Mouse (Mus musculus) heart, postnatal 0 days (tissue): ENCODE results near the gene Hpse2. TPM values are rescaled to one million over a fixed set of nuclear protein-coding genes. Genes with fewer than 3 reads are reported as not detected.

Experiments
- ATAC-seq: fragments of 200-750 bp; cut with Nextera tagmentation; 2 replicates; pipeline ENCODE4 v1.8.0; 2017; ENCODE audit warnings: low read depth, moderate number of reproducible peaks, moderate library complexity; ENCODE audit not compliant: insufficient read depth
- DNase-seq: peaks from one replicate; pipeline ENCODE4 v3.0.0-alpha.2; 2016; ENCODE audit warnings: low spot score
- H3K27ac ChIP-seq: fragments of 300-500 bp; sonication (generic); 2 replicates; pipeline ENCODE4 v1.5.1; 2014; ENCODE audit warnings: low read depth, mild to moderate bottlenecking
- H3K27me3 ChIP-seq: fragments of 300-500 bp; sonication (generic); 2 replicates; pipeline ENCODE4 v1.6.1; 2014; ENCODE audit warnings: low read length, mixed read lengths; ENCODE audit not compliant: control insufficient read depth, insufficient read depth
- H3K36me3 ChIP-seq: fragments of 300-500 bp; sonication (generic); replicated peaks from 2 replicates; pipeline ENCODE4 v1.6.1; 2014; ENCODE audit warnings: low read length, mixed read lengths; ENCODE audit not compliant: control insufficient read depth, insufficient read depth
- H3K4me1 ChIP-seq: fragments of 300-500 bp; sonication (generic); 2 replicates; pipeline ENCODE4 v1.6.1; 2014; ENCODE audit warnings: antibody characterized with exemption; ENCODE audit not compliant: control insufficient read depth, insufficient read depth
- H3K4me2 ChIP-seq: fragments of 300-500 bp; sonication (generic); 2 replicates; pipeline ENCODE4 v1.6.1; 2014; ENCODE audit warnings: low read depth, mild to moderate bottlenecking, low read length, moderate library complexity
- H3K4me3 ChIP-seq: fragments of 300-500 bp; sonication (generic); 2 replicates; pipeline ENCODE4 v1.5.1; 2014; ENCODE audit warnings: low read depth, low read length
- H3K9ac ChIP-seq: fragments of 300-500 bp; sonication (generic); replicated peaks from 2 replicates; pipeline ENCODE4 v1.6.1; 2014; ENCODE audit warnings: low read depth, low read length, mixed read lengths
- H3K9me3 ChIP-seq: fragments of 300-500 bp; sonication (generic); replicated peaks from 2 replicates; pipeline ENCODE4 v1.6.1; 2016; ENCODE audit warnings: low read length; ENCODE audit not compliant: control insufficient read depth
- CTCF ChIP-seq: IDR thresholded peaks from 2 replicates; pipeline ENCODE4 v1.5.1; 2016; ENCODE audit warnings: antibody characterized with exemption, control low read depth, low read depth
- EP300 ChIP-seq: IDR thresholded peaks from 2 replicates; pipeline ENCODE4 v1.6.1; 2016; ENCODE audit warnings: antibody characterized with exemption, low read depth
- WGBS: fragments of 180-500 bp; shearing (Covaris S2); extraction: QIAGEN DNeasy Blood & Tissue Kit; methylation state at CpG from one replicate; pipeline ENCODE4 v1.1.7; 2014; 5-methylcytosine and 5-hydroxymethylcytosine counted together
- polyA plus RNA-seq: library from polyadenylated mRNA; unstranded; fragments of >200 nt; fragmentation: Nextera tagmentation; extraction: Ambion mirVana; gene quantifications from 2 replicates; pipeline ENCODE4 v1.2.1, GENCODE M21; 2015
- total RNA-seq: library from RNA; depleted of rRNA; stranded (reverse); fragments of >200 nt; gene quantifications from 2 replicates; pipeline ENCODE4 v1.2.3, GENCODE M21; 2014; ENCODE audit warnings: low replicate concordance

Hpse2 gene
- total and polyA plus RNA-seq, 2 experiments from 2014 or later = 0.45 to 0.69 TPM

GRCm38 (mm10) chr19:42937544-42937943, 450.6 kb downstream of the Hpse2 start:
- Histone ChIP-seq H3K9ac (no peak overlapping the region), H3K27me3 (no peaks in the 10 kb centered on the region), H3K36me3 (no peaks in the 10 kb centered on the region), H3K9me3 (peaks cover 8% of the 10 kb centered on the region), H3K27ac (no peak overlapping the region), H3K4me1 (no peaks in the 10 kb centered on the region), H3K4me2 (no peak overlapping the region), H3K4me3 (no peak overlapping the region)
- DNase-seq (no peak), ATAC-seq (no peak)
- WGBS = 55% methylated on average over 1 of the region's 1 CpGs
- TF ChIP-seq EP300 (no peak), CTCF (no peak)

DNA sequence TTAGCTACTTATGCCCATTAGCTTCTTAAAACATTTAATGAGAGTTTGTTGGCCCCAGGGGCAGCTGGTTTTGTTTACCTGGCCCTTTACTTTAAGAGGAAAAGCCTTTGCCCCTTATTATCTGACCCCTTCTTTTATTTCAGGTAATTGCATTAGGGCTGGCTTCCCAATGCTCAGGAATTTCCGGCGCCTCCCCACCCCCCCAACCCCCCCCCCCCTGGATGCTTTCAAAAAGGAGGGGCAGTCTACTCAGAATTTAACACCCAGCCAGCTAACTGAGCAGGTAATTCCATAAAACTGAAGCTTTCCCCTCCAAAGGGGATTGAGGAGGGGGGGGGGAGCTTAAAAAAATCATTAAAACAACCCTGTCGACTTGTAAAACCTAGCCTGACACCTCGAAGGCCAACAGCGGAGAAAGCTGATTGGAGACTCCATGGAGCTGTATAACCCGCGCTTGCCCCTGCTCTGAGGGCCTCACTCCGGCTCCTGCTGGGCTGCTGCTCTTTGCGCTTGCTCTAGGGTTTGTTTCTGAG, 451.4 kb downstream of the Hpse2 start:
- Histone ChIP-seq H3K27me3 (no peaks in the 10 kb centered on the region), H3K4me3 (no peak overlapping the region), H3K27ac (no peak overlapping the region), H3K9ac (no peak overlapping the region), H3K4me2 (no peak overlapping the region), H3K4me1 (no peaks in the 10 kb centered on the region), H3K9me3 (no peaks in the 10 kb centered on the region), H3K36me3 (no peaks in the 10 kb centered on the region)
- TF ChIP-seq EP300 (no peak), CTCF (no peak)
- DNase-seq (no peak), ATAC-seq (no peak)
- WGBS = 33% methylated on average over 9 of the region's 9 CpGs

GRCm38 (mm10) chr19:42929702-42930101, 458.5 kb downstream of the Hpse2 start:
- WGBS = 31% methylated on average over 3 of the region's 3 CpGs
- no peak overlapping the region for H3K9ac ChIP-seq
- no peaks in the 10 kb centered on the region for H3K9me3 ChIP-seq
- no peaks in the 10 kb centered on the region for H3K4me1 ChIP-seq
- DNase-seq (no peak), ATAC-seq (no peak)
- no peak overlapping the region for H3K27ac ChIP-seq
- no peak overlapping the region for H3K4me3 ChIP-seq
- no peaks in the 10 kb centered on the region for H3K36me3 ChIP-seq
- H3K27me3 ChIP-seq = no peaks in the 10 kb centered on the region
- TF ChIP-seq CTCF = no peak
- no peak overlapping the region for H3K4me2 ChIP-seq

DNA sequence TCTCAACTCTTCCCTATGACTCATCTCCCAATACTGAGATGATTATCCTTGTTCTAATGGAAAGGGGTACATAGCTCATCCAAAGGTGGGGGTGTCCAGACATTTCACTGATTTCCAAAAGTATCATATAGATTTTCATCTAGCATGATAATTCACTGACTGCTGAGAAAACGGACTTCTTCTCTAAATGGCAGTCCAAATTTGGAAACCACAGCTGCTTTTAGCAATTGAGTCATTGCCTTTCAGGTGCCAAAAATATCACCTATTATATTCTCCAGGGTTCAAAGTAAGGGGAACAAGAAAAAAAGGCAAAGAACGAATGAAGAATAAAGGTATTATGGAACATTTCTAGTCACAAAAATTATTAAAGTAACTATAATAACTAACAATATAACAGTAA, 459.9 kb downstream of the Hpse2 start:
- TF ChIP-seq CTCF (no peak), EP300 (no peak)
- Histone ChIP-seq H3K27ac (no peak overlapping the region), H3K36me3 (no peaks in the 10 kb centered on the region), H3K9ac (no peak overlapping the region), H3K27me3 (no peaks in the 10 kb centered on the region), H3K4me2 (no peak overlapping the region), H3K4me1 (no peaks in the 10 kb centered on the region), H3K4me3 (no peak overlapping the region), H3K9me3 (no peaks in the 10 kb centered on the region)
- DNase-seq (no peak), ATAC-seq (no peak)
- WGBS = 32% methylated on average over 2 of the region's 2 CpGs

- no peaks in the 10 kb centered on the region for H3K9me3 ChIP-seq
- H3K27me3 ChIP-seq = no peaks in the 10 kb centered on the region
- no peak overlapping the region for H3K9ac ChIP-seq
- TF ChIP-seq EP300 (no peak), CTCF (no peak)
- DNase-seq = no peak
- ATAC-seq = no peak
- no peaks in the 10 kb centered on the region for H3K4me1 ChIP-seq
- H3K36me3 ChIP-seq = no peaks in the 10 kb centered on the region
- no peak overlapping the region for H3K4me3 ChIP-seq
- 60% methylated on average over 3 of the region's 3 CpGs for WGBS
- no peak overlapping the region for H3K27ac ChIP-seq
- no peak overlapping the region for H3K4me2 ChIP-seq
These were observed 465.5 kb downstream of the Hpse2 start for GRCm38 (mm10) chr19:42922610-42923009.

DNA sequence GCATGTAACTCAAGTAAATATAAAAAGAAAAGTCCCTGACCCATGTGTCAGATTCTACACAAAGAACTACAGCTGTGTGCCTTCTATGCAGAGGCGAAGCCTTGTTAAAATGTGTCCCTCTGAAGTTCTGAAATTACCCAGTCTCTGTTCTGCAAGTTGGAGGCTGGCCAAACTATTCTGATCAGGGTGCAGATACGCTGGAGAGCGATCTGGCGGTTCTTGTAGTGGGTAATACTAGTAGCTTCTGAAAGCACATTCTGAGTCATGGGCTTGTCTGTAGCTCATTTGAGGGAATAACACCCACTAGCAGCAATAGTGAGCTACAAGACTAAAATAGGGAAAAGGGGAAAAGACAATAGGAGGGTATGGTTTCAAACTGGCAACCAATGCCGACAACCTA, 474.5 kb downstream of the Hpse2 start:
- Histone ChIP-seq H3K4me2 (no peak overlapping the region), H3K27ac (no peak overlapping the region), H3K4me3 (no peak overlapping the region), H3K9ac (no peak overlapping the region), H3K4me1 (no peaks in the 10 kb centered on the region), H3K27me3 (no peaks in the 10 kb centered on the region), H3K9me3 (no peaks in the 10 kb centered on the region), H3K36me3 (no peaks in the 10 kb centered on the region)
- DNase-seq (no peak), ATAC-seq (no peak)
- WGBS = 61% methylated on average over 5 of the region's 5 CpGs
- TF ChIP-seq EP300 (no peak), CTCF (no peak)
